Mouse (Mus musculus) embryo, embryonic 10.5 days (tissue): ENCODE measurements around the gene Lcmt1.

Experiments
- DNase-seq: peaks from one replicate; pipeline ENCODE4 v3.0.0-alpha.2; 2015; ENCODE audit warnings: low spot score

Gene Lcmt1

GRCm38 (mm10) chr7:123401121-123401520 is 31.5 kb downstream of the Lcmt1 start:
- no peak for DNase-seq

GRCm38 (mm10) chr7:123404198-123404597 is 34.6 kb downstream of the Lcmt1 start:
- DNase-seq: no peak

- no peak for DNase-seq
These were observed 36.0 kb downstream of the Lcmt1 start for GRCm38 (mm10) chr7:123405619-123406018.

- no peak for DNase-seq
These were observed 37.4 kb downstream of the Lcmt1 start for GRCm38 (mm10) chr7:123406988-123407387.

GRCm38 (mm10) chr7:123410502-123410901 is 40.9 kb downstream of the Lcmt1 start:
- no peak for DNase-seq

- no peak for DNase-seq
These were observed 41.5 kb downstream of the Lcmt1 start for GRCm38 (mm10) chr7:123411109-123411508.

- no peak for DNase-seq
These were observed 42.6 kb downstream of the Lcmt1 start for GRCm38 (mm10) chr7:123412143-123412542.

- DNase-seq: no peak
These were observed 47.2 kb downstream of the Lcmt1 start for GRCm38 (mm10) chr7:123416803-123417202.

GRCm38 (mm10) chr7:123417661-123418060 is 48.1 kb downstream of the Lcmt1 start:
- no peak for DNase-seq

GRCm38 (mm10) chr7:123419984-123420383 is 50.4 kb downstream of the Lcmt1 start:
- no peak for DNase-seq

GRCm38 (mm10) chr7:123421958-123422357 is 52.4 kb downstream of the Lcmt1 start:
- no peak for DNase-seq

- DNase-seq: no peak
These were observed 54.7 kb downstream of the Lcmt1 start for GRCm38 (mm10) chr7:123424281-123424680.

GRCm38 (mm10) chr7:123425134-123425757 is 55.7 kb downstream of the Lcmt1 start:
- DNase-seq: no peak

- DNase-seq: no peak
These were observed 60.2 kb downstream of the Lcmt1 start for GRCm38 (mm10) chr7:123429624-123430410.

GRCm38 (mm10) chr7:123430411-123430705 is 60.8 kb downstream of the Lcmt1 start:
- no peak for DNase-seq

- DNase-seq: no peak
These were observed 61.6 kb downstream of the Lcmt1 start for GRCm38 (mm10) chr7:123431206-123431605.

- DNase-seq: no peak
These were observed 72.5 kb downstream of the Lcmt1 start for GRCm38 (mm10) chr7:123442079-123442478.

GRCm38 (mm10) chr7:123448794-123449193 is 79.2 kb downstream of the Lcmt1 start:
- DNase-seq: no peak

GRCm38 (mm10) chr7:123449676-123450075 is 80.1 kb downstream of the Lcmt1 start:
- DNase-seq: no peak

GRCm38 (mm10) chr7:123450515-123450914 is 80.9 kb downstream of the Lcmt1 start:
- no peak for DNase-seq

- DNase-seq: no peak
These were observed 83.0 kb downstream of the Lcmt1 start for GRCm38 (mm10) chr7:123452551-123452950.

GRCm38 (mm10) chr7:123453066-123453465 is 83.5 kb downstream of the Lcmt1 start:
- DNase-seq: no peak

GRCm38 (mm10) chr7:123455088-123455487 is 85.5 kb downstream of the Lcmt1 start:
- DNase-seq: no peak

- DNase-seq: no peak
These were observed 88.7 kb downstream of the Lcmt1 start for GRCm38 (mm10) chr7:123458309-123458708.
